Mouse (Mus musculus): ENCODE results near the gene Gpr39.
"Not testable (repeated sequence)": the region's sequence is repeated elsewhere in the genome, so short reads cannot be mapped to it uniquely, and the experiment has no call there.

Gpr39 gene

GRCm38 (mm10) chr1:125676790-125677273, at the start of gene Gpr39:
TSS of gene Gpr39 (plus strand) at chr1:125676995.
- DNase-seq (ENCODE audit: low read depth, low spot score), result no peak

- DNase-seq (ENCODE audit: low read depth, low spot score), result no peak
Measured at GRCm38 (mm10) chr1:125639501-125640253, 37.1 kb upstream of the Gpr39 start.

GRCm38 (mm10) chr1:125643643-125644042, 33.2 kb upstream of the Gpr39 start:
- no peak for DNase-seq (ENCODE audit: low read depth, low spot score)

- not testable (repeated sequence) for DNase-seq (ENCODE audit: low read depth, low spot score)
Measured at GRCm38 (mm10) chr1:125646816-125647215, 30.0 kb upstream of the Gpr39 start.

GRCm38 (mm10) chr1:125648011-125648410, 28.8 kb upstream of the Gpr39 start:
- DNase-seq (ENCODE audit: low read depth, low spot score), result no peak

- no peak for DNase-seq (ENCODE audit: low read depth, low spot score)
Measured at GRCm38 (mm10) chr1:125649056-125649455, 27.7 kb upstream of the Gpr39 start.

- DNase-seq (ENCODE audit: low read depth, low spot score), result no peak
Measured at GRCm38 (mm10) chr1:125652836-125653594, 23.8 kb upstream of the Gpr39 start.

GRCm38 (mm10) chr1:125657416-125657815, 19.4 kb upstream of the Gpr39 start:
- no peak for DNase-seq (ENCODE audit: low read depth, low spot score)

- DNase-seq (ENCODE audit: low read depth, low spot score), result no peak
Measured at GRCm38 (mm10) chr1:125660151-125660550, 16.6 kb upstream of the Gpr39 start.

GRCm38 (mm10) chr1:125660901-125661300, 15.9 kb upstream of the Gpr39 start:
- no peak for DNase-seq (ENCODE audit: low read depth, low spot score)

- no peak for DNase-seq (ENCODE audit: low read depth, low spot score)
Measured at GRCm38 (mm10) chr1:125662058-125662457, 14.7 kb upstream of the Gpr39 start.

- no peak for DNase-seq (ENCODE audit: low read depth, low spot score)
Measured at GRCm38 (mm10) chr1:125662660-125663059, 14.1 kb upstream of the Gpr39 start.

- DNase-seq (ENCODE audit: low read depth, low spot score), result no peak
Measured at GRCm38 (mm10) chr1:125663104-125663503, 13.7 kb upstream of the Gpr39 start.

- no peak for DNase-seq (ENCODE audit: low read depth, low spot score)
Measured at GRCm38 (mm10) chr1:125665127-125665637, 11.6 kb upstream of the Gpr39 start.

- DNase-seq (ENCODE audit: low read depth, low spot score), result no peak
Measured at GRCm38 (mm10) chr1:125669035-125669434, 7.8 kb upstream of the Gpr39 start.

- no peak for DNase-seq (ENCODE audit: low read depth, low spot score)
Measured at GRCm38 (mm10) chr1:125675186-125675585, 1.6 kb upstream of the Gpr39 start.

GRCm38 (mm10) chr1:125677286-125677685, 491 bp downstream of the Gpr39 start:
- DNase-seq (ENCODE audit: low read depth, low spot score), result no peak

GRCm38 (mm10) chr1:125679522-125680077, 2.8 kb downstream of the Gpr39 start:
- no peak for DNase-seq (ENCODE audit: low read depth, low spot score)

- no peak for DNase-seq (ENCODE audit: low read depth, low spot score)
Measured at GRCm38 (mm10) chr1:125684423-125684822, 7.6 kb downstream of the Gpr39 start.

GRCm38 (mm10) chr1:125685304-125685703, 8.5 kb downstream of the Gpr39 start:
- DNase-seq (ENCODE audit: low read depth, low spot score), result no peak

GRCm38 (mm10) chr1:125687701-125688420, 11.1 kb downstream of the Gpr39 start:
- no peak for DNase-seq (ENCODE audit: low read depth, low spot score)

- DNase-seq (ENCODE audit: low read depth, low spot score), result no peak
Measured at GRCm38 (mm10) chr1:125693541-125693940, 16.7 kb downstream of the Gpr39 start.

All from retina, adult 2 months (tissue).